Mouse (Mus musculus): ENCODE measurements around the gene Galk1.
"Not testable (repeated sequence)": the region's sequence is repeated elsewhere in the genome, so short reads cannot be mapped to it uniquely, and the experiment has no call there.

Gene Galk1

GRCm38 (mm10) chr11:116030898-116031845 is 18.7 kb upstream of the Galk1 start:
- peak; percentile 58 for DNase-seq (ENCODE audit: low spot score)

- DNase-seq (ENCODE audit: low spot score) = peak; percentile 98
These were observed 17.8 kb upstream of the Galk1 start, which contains the start of gene Unk for GRCm38 (mm10) chr11:116030088-116030897. Gene Unk (plus strand): TSS chr11:116030322.

- no peak for DNase-seq (ENCODE audit: low spot score)
These were observed 16.8 kb upstream of the Galk1 start for GRCm38 (mm10) chr11:116029086-116029865.

GRCm38 (mm10) chr11:116028177-116028865 is 15.8 kb upstream of the Galk1 start:
- no peak for DNase-seq (ENCODE audit: low spot score)

- no peak for DNase-seq (ENCODE audit: low spot score)
These were observed 15.2 kb upstream of the Galk1 start, which contains the start of gene H3f3b for GRCm38 (mm10) chr11:116027756-116028155. Gene H3f3b (minus strand): TSS chr11:116027962.

GRCm38 (mm10) chr11:116025056-116025845 is 12.7 kb upstream of the Galk1 start:
- no peak for DNase-seq (ENCODE audit: low spot score)

GRCm38 (mm10) chr11:116024356-116024808 is 11.9 kb upstream of the Galk1 start:
- peak; percentile 98 for DNase-seq (ENCODE audit: low spot score)

GRCm38 (mm10) chr11:116023771-116024355 is 11.3 kb upstream of the Galk1 start:
- DNase-seq (ENCODE audit: low spot score) = peak; percentile 78

GRCm38 (mm10) chr11:116023074-116023770 is 10.7 kb upstream of the Galk1 start:
- DNase-seq (ENCODE audit: low spot score) = not testable (repeated sequence)

GRCm38 (mm10) chr11:116022256-116022780 is 9.8 kb upstream of the Galk1 start:
- no peak for DNase-seq (ENCODE audit: low spot score)

GRCm38 (mm10) chr11:116021328-116022220 is 9.1 kb upstream of the Galk1 start:
- DNase-seq (ENCODE audit: low spot score) = no peak

- DNase-seq (ENCODE audit: low spot score) = no peak
These were observed 8.0 kb upstream of the Galk1 start for GRCm38 (mm10) chr11:116020519-116020922.

- DNase-seq (ENCODE audit: low spot score) = no peak
These were observed 7.5 kb upstream of the Galk1 start for GRCm38 (mm10) chr11:116019976-116020411.

GRCm38 (mm10) chr11:116019360-116019791 is 6.9 kb upstream of the Galk1 start:
- no peak for DNase-seq (ENCODE audit: low spot score)

GRCm38 (mm10) chr11:116018867-116019266 is 6.3 kb upstream of the Galk1 start:
- not testable (repeated sequence) for DNase-seq (ENCODE audit: low spot score)

- DNase-seq (ENCODE audit: low spot score) = no peak
These were observed 5.6 kb upstream of the Galk1 start for GRCm38 (mm10) chr11:116018106-116018505.

- DNase-seq (ENCODE audit: low spot score) = no peak
These were observed 2.3 kb upstream of the Galk1 start for GRCm38 (mm10) chr11:116014821-116015220.
